Mouse (Mus musculus) gastrocnemius, postnatal 25 days (tissue): Measurements from ENCODE around the gene Hecw2. TPM values are rescaled to one million over a fixed set of nuclear protein-coding genes. Genes with fewer than 3 reads are reported as not detected.

ENCODE experiments used
- DNase-seq: peaks from one replicate; pipeline ENCODE4 v3.0.0; 2022
- total RNA-seq, 2 experiments: library from RNA; stranded (reverse); gene quantifications; 1 replicate in 1 of 2; 2 replicates in 1 of 2; pipeline ENCODE4 v1.2.3; 2021

Gene Hecw2
- total RNA-seq, 2 experiments from 2014 or later, result 3.1 to 4.3 TPM

GRCm38 (mm10) chr1:54118342-54118973, 76.5 kb downstream of the Hecw2 start:
- no peak for DNase-seq

GRCm38 (mm10) chr1:54110920-54111605, 83.9 kb downstream of the Hecw2 start:
- DNase-seq, result no peak

- DNase-seq, result no peak
These were observed 85.7 kb downstream of the Hecw2 start for GRCm38 (mm10) chr1:54109255-54109654.

GRCm38 (mm10) chr1:54106756-54107155, 88.2 kb downstream of the Hecw2 start:
- no peak for DNase-seq

- no peak for DNase-seq
These were observed 115.3 kb downstream of the Hecw2 start for GRCm38 (mm10) chr1:54079708-54080107.

- DNase-seq, result peak; percentile 51
These were observed 120.5 kb downstream of the Hecw2 start for GRCm38 (mm10) chr1:54074456-54074855.

- no peak for DNase-seq
These were observed 124.8 kb downstream of the Hecw2 start for GRCm38 (mm10) chr1:54070121-54070520.

- no peak for DNase-seq
These were observed 126.7 kb downstream of the Hecw2 start for GRCm38 (mm10) chr1:54068248-54068647.

- no peak for DNase-seq
These were observed 129.5 kb downstream of the Hecw2 start for GRCm38 (mm10) chr1:54065434-54065833.

- DNase-seq, result no peak
These were observed 133.9 kb downstream of the Hecw2 start for GRCm38 (mm10) chr1:54061078-54061477.

- no peak for DNase-seq
These were observed 135.2 kb downstream of the Hecw2 start for GRCm38 (mm10) chr1:54059731-54060130.

- DNase-seq, result no peak
These were observed 142.2 kb downstream of the Hecw2 start for GRCm38 (mm10) chr1:54052771-54053170.

GRCm38 (mm10) chr1:54046923-54047322, 148.0 kb downstream of the Hecw2 start:
- DNase-seq, result peak; percentile 7

- no peak for DNase-seq
These were observed 155.9 kb downstream of the Hecw2 start for GRCm38 (mm10) chr1:54039062-54039461.

- DNase-seq, result no peak
These were observed 177.3 kb downstream of the Hecw2 start for GRCm38 (mm10) chr1:54017686-54018085.

- no peak for DNase-seq
These were observed 179.2 kb downstream of the Hecw2 start for GRCm38 (mm10) chr1:54015739-54016138.

GRCm38 (mm10) chr1:54012414-54012813, 182.6 kb downstream of the Hecw2 start:
- no peak for DNase-seq

GRCm38 (mm10) chr1:54009418-54010064, 185.4 kb downstream of the Hecw2 start:
- DNase-seq, result no peak

- DNase-seq, result no peak
These were observed 189.0 kb downstream of the Hecw2 start for GRCm38 (mm10) chr1:54005860-54006386.

GRCm38 (mm10) chr1:54003288-54003687, 191.7 kb downstream of the Hecw2 start:
- no peak for DNase-seq

- no peak for DNase-seq
These were observed 192.9 kb downstream of the Hecw2 start for GRCm38 (mm10) chr1:54002077-54002476.

GRCm38 (mm10) chr1:53997239-53997638, 197.7 kb downstream of the Hecw2 start:
- no peak for DNase-seq
